Mouse (Mus musculus): ENCODE measurements around the gene Tmem19.

DNA sequence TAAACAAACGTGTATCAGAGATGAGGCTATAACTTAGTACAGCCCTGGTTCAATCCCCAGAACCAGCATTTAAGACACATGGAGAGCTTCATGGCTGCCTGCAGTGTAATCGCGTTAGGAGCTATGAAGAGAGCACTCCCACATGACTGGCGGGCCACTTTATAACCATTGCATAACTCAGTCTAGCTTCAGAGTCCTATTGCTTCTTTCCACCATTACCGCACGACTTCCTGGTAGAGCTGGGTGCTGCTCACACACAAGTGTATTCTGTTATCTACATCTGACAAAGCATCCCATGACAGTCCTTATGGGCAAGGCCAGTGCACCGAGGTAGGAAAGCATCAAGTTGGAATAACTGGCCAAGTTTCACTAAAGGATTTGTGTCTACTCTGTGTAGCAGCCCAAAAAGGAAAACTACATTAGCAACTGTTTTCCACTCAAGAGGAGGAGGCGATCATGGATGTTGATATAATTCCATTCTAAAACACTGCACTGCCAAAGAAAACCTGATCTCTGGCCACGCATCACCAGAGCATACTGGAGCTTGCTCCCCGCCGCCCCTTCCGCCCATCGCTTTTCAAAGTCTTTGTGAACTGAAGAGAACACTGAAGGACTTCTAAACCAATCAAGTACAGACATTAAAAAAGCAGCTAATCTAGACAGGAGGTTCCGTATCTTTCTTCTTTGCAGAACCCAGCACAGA, 50.9 kb downstream of the Tmem19 start:
- TF ChIP-seq POLR2A (IDR thresholded peaks at IDR 0.05; ENCODE audit: insufficient read depth, low read depth, low read length) (no peak), CTCF (IDR thresholded peaks at IDR 0.05) (no peak)

Measured in heart, adult 2 months (tissue).